Mouse (Mus musculus) liver, embryonic 14.5 days (tissue): ENCODE data around the gene Fignl1.
A peak's percentile ranks its signal among the peaks of the same experiment; 100 is the strongest.

ENCODE experiments used
- CTCF ChIP-seq: IDR thresholded peaks from 2 replicates; pipeline ENCODE4 v1.5.1; 2016; ENCODE audit warnings: antibody characterized with exemption, low read depth, control low read depth
- EP300 ChIP-seq: IDR thresholded peaks from 2 replicates; pipeline ENCODE4 v1.6.1; 2016; ENCODE audit warnings: antibody characterized with exemption, low read depth

GRCm38 (mm10) chr11:11836262-11836661, 27.5 kb upstream of the Fignl1 start:
- TF ChIP-seq EP300 (0 out of 2 replicates have a peak, but pooled peaks have one; percentile 32), CTCF (no peak)
